Mouse (Mus musculus) lung, postnatal 10 days (tissue): ENCODE measurements around the gene Snupn.

Experiments used
- DNase-seq: peaks from one replicate; pipeline ENCODE4 v3.0.0; 2021

The Snupn gene

GRCm38 (mm10) chr9:57013756-57014155, 63.1 kb downstream of the Snupn start:
- DNase-seq = no peak

- DNase-seq = peak; percentile 24
These were observed 64.1 kb downstream of the Snupn start for GRCm38 (mm10) chr9:57014766-57015165.

- DNase-seq = no peak
These were observed 67.0 kb downstream of the Snupn start for GRCm38 (mm10) chr9:57017631-57018030.

- no peak for DNase-seq
These were observed 81.1 kb downstream of the Snupn start for GRCm38 (mm10) chr9:57031756-57032155.
